Mouse (Mus musculus) Muller cell, postnatal 12 days (primary cell): ENCODE results near the gene 0610030E20Rik.

Experiments used
- DNase-seq: peaks from one replicate; pipeline ENCODE4 v3.0.0-alpha.2; 2015; ENCODE audit errors: inconsistent ontology term

Gene 0610030E20Rik

DNA sequence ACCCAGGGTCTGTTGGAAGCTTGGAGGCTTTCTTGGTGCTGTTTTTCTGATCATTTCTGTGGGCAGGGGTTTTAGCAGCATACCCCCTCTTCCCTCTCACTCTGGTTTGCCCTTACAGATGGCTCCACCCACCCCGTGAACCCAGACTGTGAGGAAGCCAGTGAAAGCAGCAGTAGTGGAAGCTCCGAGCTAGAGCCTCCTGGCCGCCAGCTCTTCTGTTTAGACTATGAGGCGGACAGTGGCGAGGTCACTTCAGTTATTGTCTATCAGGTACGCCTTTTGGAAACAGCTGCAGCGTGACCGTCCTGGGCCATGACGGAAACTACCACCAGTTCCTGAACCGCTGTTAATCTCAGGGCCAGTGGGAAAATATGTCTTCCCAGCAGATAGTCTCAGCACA, 1.3 kb downstream of the 0610030E20Rik start:
- no peak for DNase-seq

- no peak for DNase-seq
Observed at GRCm38 (mm10) chr6:72350214-72350613, 3.1 kb downstream of the 0610030E20Rik start.

DNA sequence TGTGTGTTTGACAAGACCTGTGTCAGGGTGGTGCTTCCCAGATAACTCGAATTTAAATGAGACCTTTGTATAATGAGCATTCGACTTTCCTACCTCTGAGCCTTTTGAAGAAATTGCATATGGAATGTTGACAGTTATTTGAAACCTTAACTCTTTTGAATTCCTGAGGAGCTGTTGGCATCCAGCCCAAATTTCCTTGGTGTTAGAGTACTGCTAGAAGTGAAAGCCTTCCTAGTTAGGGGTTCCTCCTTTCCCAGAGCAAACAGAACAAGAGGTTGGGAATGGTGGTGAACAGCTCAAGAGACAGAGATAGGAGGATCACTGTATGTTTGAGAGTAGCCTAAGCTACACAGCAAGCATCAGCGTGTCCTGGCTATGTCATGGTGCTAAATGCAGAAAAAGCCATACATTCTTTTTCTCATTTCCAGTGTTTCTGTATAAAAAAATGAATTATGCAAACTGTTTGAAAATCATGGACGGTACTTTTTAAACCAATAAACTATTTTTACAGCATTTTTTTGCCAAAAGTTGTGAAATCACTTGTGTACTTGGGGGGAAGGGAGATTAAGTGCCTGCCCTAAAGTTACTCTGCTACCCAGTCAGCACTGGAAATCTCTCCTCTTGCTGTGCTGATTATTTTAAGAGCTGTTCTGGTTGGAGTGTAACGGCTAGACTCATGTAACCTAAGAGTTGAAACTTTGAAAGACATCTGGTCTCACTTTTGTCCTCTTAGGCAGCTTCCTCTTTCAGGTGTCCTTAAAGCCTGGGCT, 5.7 kb downstream of the 0610030E20Rik start:
- no peak for DNase-seq

DNA sequence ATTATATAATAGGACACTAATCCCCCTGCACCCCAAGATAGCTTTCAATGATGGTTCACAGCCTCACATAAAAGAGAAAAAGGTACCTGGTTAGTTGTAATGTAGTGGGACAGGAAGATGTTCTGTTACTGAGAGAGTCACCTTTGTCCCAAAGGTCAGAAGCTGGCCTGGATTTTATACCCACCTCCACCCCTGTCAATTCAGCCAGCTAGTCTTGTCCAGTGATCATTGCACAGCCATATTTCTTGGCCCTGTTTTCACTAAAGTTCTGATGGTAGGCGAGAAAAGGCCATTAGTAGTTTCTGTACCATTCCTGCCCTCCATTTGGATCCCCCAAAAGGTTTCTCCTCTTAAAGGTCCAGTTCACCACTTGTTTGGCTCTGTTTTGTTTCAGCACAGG, 6.9 kb downstream of the 0610030E20Rik start:
- DNase-seq, result no peak

DNA sequence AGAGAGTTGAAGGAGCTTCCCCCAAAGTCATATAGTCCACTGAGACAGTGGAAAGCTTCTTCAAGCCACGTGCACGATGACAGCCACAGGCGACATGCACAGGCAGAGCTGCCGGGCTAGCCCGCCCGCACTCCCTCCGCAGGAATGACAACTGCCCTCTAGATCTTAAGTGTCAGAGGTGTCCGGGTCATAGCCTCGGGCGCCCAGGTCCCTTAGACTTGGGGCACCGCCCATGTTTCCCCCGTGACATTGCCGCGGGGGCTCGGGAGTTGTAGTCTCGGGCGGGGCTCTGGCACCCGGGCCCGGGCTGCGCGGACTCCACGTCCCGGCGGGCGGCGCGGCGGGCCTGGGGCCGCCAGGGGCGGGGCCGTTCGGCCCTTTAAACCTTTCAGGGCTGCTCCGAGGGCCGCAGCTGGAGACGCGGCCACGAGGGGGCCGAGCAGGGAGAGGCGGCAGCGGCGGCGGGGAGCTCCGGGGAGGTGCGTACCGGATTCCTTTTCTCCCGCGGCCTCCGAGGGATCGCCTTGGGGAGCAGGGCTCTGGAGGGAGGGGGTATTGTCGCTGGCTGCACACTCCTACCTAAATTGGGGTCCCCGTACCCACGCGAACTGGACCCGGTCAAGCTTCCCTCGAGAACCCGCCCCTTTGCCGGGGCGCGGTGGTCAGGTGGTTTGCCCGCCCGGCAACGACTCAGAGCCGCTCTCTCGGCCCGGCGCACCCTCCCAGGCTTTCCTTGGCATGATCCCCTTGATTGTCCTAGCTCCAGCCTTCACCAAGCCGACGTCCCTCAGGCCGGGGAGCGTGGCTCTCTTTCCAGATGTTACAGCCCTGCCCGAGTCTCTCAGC, 8.2 kb downstream of the 0610030E20Rik start, which contains the start of gene Tmem150a:
Gene Tmem150a (plus strand): TSS at position 382 of the 846 bp plus-strand sequence.
- peak; percentile 91 for DNase-seq

GRCm38 (mm10) chr6:72356001-72356532, 8.9 kb downstream of the 0610030E20Rik start:
- DNase-seq, result no peak

- no peak for DNase-seq
Observed at GRCm38 (mm10) chr6:72357164-72358079, 10.3 kb downstream of the 0610030E20Rik start.

DNA sequence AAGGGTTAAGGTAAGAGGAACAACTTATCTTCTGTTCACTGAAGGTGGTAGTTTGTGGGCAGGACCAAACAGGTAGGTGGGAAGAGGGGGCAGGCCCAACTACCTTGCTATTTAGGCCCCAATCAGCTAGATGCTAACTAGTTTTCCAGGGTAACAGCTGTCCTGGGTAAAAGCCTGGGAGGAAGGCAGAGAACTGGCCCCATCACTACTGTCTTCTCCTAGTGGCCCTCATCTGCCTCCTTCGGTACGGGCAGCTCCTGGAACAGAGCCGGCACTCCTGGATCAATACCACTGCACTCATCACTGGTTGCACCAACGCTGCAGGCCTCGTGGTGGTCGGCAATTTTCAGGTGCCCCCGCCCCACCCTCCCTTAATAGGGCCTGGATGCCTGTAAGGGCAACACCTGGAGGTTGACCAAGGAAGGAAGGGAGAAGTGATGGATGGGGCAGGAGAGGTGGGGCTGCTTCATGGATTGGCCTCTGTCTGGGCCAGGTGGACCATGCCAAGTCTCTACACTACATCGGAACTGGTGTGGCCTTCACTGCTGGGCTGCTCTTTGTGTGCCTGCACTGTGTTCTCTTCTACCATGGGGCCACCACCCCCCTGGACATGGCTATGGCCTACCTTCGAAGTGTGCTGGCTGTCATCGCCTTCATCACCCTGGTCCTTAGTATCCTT, 11.1 kb downstream of the 0610030E20Rik start:
- no peak for DNase-seq

DNA sequence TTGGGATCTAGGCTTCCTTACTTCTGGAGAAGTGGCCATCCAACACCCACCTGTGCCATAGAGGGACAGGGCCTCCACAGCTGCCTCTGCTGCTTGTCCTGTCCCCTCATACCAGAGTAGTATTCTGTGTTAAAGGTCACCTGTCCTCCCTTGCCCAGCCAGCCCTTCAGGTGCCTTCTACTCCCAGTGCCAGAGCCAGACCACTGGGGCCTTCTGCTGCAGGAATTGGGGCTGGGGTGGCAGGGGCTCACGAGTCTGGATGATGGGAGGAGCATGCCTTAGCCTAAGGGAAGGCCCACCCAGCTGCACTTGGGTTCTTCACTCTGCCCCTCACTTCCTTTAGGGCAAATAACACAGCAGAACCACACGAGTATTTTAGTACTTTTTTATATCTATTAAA, 12.2 kb downstream of the 0610030E20Rik start:
- DNase-seq, result no peak

DNA sequence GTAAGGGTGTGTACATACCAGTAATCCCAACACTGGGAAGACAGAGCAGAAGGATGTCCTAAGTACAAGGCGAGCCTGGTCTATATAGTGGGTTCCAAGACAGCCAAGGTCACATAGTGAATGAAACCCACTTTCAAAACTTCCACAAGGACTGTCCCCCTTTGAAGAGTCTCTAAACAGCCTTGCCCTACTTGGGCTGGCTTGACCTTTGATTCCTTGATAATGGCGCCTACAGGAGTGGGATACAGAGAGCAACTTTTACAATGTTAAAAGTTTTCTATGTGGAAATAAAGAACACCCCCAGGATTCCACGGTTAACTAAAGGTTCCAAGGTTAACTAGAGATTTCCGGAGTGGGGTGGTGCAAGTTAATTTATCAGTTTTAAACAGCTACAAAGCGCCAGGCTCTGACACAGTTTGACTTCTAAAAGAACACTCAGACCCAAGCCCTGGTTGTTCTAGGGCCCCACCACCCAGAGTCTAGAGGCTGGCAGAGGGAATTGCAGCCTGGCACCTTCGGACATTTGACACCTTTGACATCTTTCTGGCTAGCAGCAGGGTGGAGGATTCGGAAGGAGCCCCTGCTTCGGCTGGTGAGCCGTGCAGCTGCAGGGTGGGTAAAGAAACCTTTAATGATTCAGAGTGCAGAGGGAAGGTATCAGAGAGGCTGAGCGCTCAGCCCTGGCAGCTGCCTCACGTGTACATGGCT, 12.9 kb downstream of the 0610030E20Rik start:
- DNase-seq, result no peak

GRCm38 (mm10) chr6:72360599-72360935, 13.4 kb downstream of the 0610030E20Rik start:
- no peak for DNase-seq

DNA sequence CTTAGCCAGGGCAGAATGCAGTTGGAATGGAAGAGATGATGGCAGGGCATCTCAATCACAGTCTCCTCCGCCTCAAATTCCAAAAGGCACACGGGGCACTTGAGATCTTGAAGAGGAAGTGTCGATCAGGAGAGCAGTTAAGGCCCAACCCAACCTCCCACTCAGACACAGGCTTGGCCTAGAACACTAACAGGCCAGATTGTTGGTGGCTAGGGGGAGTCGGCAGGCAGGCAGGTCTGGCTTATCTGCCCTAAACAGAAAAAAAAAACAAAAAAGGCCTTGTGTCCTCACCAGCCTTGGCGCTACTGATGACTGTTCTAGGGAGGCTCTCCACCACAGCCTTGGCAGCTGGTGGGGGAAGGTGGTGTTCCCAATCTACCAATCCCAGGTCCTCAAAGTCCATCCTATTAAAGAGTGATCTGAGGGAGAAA, 14.0 kb downstream of the 0610030E20Rik start:
- DNase-seq, result no peak

- DNase-seq, result peak; percentile 94
Observed at GRCm38 (mm10) chr6:72362132-72363028, 15.3 kb downstream of the 0610030E20Rik start.

GRCm38 (mm10) chr6:72364009-72364408, 16.9 kb downstream of the 0610030E20Rik start:
- DNase-seq, result no peak

GRCm38 (mm10) chr6:72364985-72365384, 17.9 kb downstream of the 0610030E20Rik start:
- DNase-seq, result no peak

- DNase-seq, result no peak
Observed at GRCm38 (mm10) chr6:72366304-72366703, 19.2 kb downstream of the 0610030E20Rik start.

DNA sequence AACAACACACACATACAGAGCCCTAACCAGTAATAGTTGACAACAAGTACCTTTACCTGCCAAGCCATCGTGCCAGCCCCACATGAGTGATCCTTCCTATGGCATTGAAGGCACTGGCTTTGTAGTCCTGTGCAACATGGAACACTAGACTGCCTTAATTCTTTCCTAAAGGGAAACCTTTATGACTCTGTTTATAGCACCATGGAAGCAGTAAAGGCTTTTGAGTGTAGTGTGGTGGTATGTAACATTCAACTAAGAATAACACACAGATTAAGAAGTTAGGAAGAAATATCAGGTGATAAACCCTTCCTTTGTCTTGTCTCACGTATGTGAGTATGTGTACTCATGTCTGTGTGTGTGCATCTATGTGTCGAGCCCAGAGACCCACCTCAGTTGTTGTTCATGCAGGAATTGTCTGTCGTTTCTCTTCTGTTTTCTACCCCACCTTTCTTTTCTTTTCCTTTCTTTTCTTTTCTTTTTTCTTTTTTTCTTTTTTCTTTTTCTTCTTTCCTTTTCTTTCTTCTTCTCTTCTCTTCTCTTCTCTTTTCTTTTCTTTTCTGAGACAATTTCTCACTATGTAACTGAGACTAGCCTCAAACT, 19.8 kb downstream of the 0610030E20Rik start, which contains the start of gene Rnf181:
Gene Rnf181 (minus strand): TSS at position 113 of the 600 bp plus-strand sequence.
- DNase-seq, result no peak

DNA sequence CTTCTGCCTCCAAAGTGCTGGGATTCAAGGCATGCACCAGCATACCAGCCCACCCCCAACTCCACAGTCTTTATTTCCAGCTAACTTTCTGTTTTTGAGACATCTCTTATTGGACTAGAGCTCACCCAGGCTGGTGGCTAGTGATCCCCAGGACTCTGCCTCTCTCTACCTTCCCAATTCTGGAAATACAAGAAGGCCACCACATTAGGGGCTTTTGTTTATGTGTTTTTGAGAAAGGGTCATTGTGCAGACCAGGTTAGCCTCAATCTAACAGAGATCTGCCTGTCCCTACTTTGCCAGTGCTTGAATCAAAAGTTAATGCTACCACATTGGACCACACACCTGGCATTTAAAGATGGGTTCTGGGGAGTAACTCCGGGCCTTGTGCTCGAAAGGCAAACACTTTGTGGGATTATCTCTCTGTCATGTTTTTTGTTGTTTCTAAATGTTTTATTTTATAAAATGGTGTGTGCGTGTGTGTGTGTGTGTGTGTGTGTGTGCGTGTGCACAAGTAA, 20.4 kb downstream of the 0610030E20Rik start:
- no peak for DNase-seq
